Mouse (Mus musculus): ENCODE results near the gene Map3k14. TPM values are rescaled to one million over a fixed set of nuclear protein-coding genes. Genes with fewer than 3 reads are reported as not detected.

Gene Map3k14
- total RNA-seq, 4 experiments from 2014 or later = 4.6 to 5.5 (median 4.8) TPM

- no peak for DNase-seq (ENCODE audit: low spot score in 2 of 2)
These were observed 5.6 kb upstream of the Map3k14 start for GRCm38 (mm10) chr11:103272888-103273287.

- DNase-seq (ENCODE audit: low spot score in 2 of 2) = no peak
These were observed 4.7 kb upstream of the Map3k14 start for GRCm38 (mm10) chr11:103271979-103272378.

- no peak for DNase-seq (ENCODE audit: low spot score in 2 of 2)
These were observed 2.2 kb upstream of the Map3k14 start for GRCm38 (mm10) chr11:103269426-103269825.

GRCm38 (mm10) chr11:103268905-103269304, 1.6 kb upstream of the Map3k14 start:
- DNase-seq (ENCODE audit: low spot score in 2 of 2) = no peak

GRCm38 (mm10) chr11:103268350-103268749, 1.1 kb upstream of the Map3k14 start:
- no peak for DNase-seq (ENCODE audit: low spot score in 2 of 2)

- no peak for DNase-seq (ENCODE audit: low spot score in 2 of 2)
These were observed 435 bp downstream of the Map3k14 start for GRCm38 (mm10) chr11:103266729-103267345.

- DNase-seq (ENCODE audit: low spot score in 2 of 2) = no peak
These were observed 1.4 kb downstream of the Map3k14 start for GRCm38 (mm10) chr11:103265856-103266255.

GRCm38 (mm10) chr11:103265211-103265610, 2.1 kb downstream of the Map3k14 start:
- DNase-seq (ENCODE audit: low spot score in 2 of 2) = no peak

- DNase-seq (ENCODE audit: low spot score in 2 of 2) = no peak
These were observed 2.8 kb downstream of the Map3k14 start for GRCm38 (mm10) chr11:103264427-103265005.

GRCm38 (mm10) chr11:103263551-103263950, 3.7 kb downstream of the Map3k14 start:
- no peak for DNase-seq (ENCODE audit: low spot score in 2 of 2)

GRCm38 (mm10) chr11:103262412-103263267, 4.6 kb downstream of the Map3k14 start:
- no peak for DNase-seq (ENCODE audit: low spot score in 2 of 2)

- DNase-seq (ENCODE audit: low spot score in 2 of 2) = no peak
These were observed 5.4 kb downstream of the Map3k14 start for GRCm38 (mm10) chr11:103261671-103262411.

- DNase-seq (ENCODE audit: low spot score in 2 of 2) = no peak
These were observed 6.6 kb downstream of the Map3k14 start for GRCm38 (mm10) chr11:103260515-103261192.

GRCm38 (mm10) chr11:103260034-103260433, 7.2 kb downstream of the Map3k14 start:
- no peak for DNase-seq (ENCODE audit: low spot score in 2 of 2)

GRCm38 (mm10) chr11:103257938-103258481, 9.3 kb downstream of the Map3k14 start:
- DNase-seq (ENCODE audit: low spot score in 2 of 2) = no peak

- DNase-seq (ENCODE audit: low spot score in 2 of 2) = no peak
These were observed 13.7 kb downstream of the Map3k14 start for GRCm38 (mm10) chr11:103253605-103254004.

- DNase-seq (ENCODE audit: low spot score in 2 of 2) = no peak
These were observed 14.9 kb downstream of the Map3k14 start for GRCm38 (mm10) chr11:103252380-103252779.

GRCm38 (mm10) chr11:103250324-103250723, 16.9 kb downstream of the Map3k14 start:
- DNase-seq (ENCODE audit: low spot score in 2 of 2) = no peak

GRCm38 (mm10) chr11:103249509-103249908, 17.8 kb downstream of the Map3k14 start:
- no peak for DNase-seq (ENCODE audit: low spot score in 2 of 2)

GRCm38 (mm10) chr11:103248837-103249236, 18.4 kb downstream of the Map3k14 start:
- DNase-seq (ENCODE audit: low spot score in 2 of 2) = no peak
